Mouse (Mus musculus): ENCODE data around the gene Chaf1a.

The Chaf1a gene

DNA sequence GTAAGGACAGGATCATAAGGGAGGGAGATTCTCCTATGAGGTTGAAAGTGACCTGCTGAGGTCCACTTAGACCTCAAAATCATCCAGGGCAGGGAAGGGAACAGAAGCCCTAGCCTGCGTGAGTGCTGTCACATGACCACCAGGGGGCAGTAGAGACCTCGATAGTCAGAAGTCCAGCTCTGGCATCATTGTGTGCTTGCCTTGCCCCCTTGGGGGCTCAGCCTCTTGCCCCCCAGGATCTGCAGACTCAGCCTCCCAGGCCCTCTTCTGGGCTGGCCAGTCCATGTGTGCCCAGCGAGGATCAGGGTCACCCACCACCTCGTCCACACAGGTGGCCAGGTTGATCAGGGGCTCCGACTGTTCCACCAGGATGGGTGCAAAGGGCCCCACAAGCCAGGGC lies 71.6 kb downstream of the Chaf1a start:
- TF ChIP-seq GATA4 (IDR thresholded peaks at IDR 0.05; ENCODE audit: insufficient replicate concordance, low read length): no peak

DNA sequence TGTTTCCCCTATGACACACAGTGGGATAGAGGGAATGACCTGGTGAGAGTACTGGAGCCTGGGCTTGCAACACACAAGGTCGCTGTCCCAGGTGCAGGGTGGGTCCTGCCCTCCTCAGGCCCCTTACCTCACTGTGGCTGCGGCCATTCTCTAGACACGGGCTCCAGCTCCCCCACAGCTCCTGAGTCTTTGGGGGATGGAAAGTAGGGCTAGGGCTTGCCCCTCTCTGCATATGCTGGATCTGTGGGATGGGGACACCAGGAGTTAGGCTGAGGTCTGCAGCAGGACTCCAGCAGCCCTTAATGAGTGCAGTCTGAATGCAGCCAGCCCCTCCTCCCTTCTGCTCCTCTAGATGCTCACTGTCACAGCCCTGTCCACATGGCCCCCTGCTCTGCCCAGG lies 72.5 kb downstream of the Chaf1a start:
- TF ChIP-seq GATA4 (IDR thresholded peaks at IDR 0.05; ENCODE audit: insufficient replicate concordance, low read length): no peak

DNA sequence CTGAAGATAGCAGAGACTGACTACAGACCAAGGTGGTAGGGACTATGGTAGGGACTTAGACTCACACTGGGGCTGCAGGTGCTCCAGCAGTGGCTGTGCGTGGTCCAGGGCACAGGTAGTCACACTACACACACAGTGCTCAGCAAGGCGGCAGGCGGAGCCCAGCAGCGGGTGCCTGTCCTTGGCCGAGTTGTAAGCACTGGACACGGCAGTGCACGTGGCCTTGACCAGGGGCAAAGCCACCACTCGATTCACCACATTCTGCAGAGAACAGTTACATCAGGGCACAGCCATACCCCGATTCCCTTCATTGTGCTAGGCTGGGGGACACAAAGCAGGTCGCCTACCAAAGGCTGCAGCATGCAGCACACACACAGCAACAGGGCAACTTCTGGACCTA lies 76.0 kb downstream of the Chaf1a start:
- TF ChIP-seq GATA4 (IDR thresholded peaks at IDR 0.05; ENCODE audit: insufficient replicate concordance, low read length): no peak

DNA sequence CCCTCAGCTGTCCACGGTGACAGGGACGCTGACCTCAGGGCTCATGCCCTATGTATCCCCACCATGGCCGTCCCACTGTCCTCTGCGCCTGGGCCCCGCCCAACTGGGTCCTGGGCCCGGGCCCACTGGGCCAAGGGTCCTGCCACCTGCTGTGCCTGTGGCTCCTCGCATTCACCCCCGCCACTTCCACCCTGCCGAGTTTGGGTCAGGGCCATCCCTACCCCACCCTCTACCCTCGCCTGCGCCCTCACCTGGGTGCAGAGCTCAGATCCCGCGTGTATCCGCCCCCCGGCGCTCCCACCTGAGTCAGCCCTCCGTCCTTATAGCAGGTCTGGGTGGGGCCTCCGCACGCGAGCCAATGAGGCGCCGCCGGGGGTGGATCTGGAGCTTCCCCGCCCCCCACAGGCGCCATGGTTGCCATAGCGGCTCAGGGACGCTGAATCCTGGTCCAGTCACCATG lies 77.0 kb downstream of the Chaf1a start, which contains the start of gene Plin5:
Gene Plin5 (minus strand): TSS at position 346 of the 460 bp plus-strand sequence.
- TF ChIP-seq GATA4 (IDR thresholded peaks at IDR 0.05; ENCODE audit: insufficient replicate concordance, low read length): no peak

DNA sequence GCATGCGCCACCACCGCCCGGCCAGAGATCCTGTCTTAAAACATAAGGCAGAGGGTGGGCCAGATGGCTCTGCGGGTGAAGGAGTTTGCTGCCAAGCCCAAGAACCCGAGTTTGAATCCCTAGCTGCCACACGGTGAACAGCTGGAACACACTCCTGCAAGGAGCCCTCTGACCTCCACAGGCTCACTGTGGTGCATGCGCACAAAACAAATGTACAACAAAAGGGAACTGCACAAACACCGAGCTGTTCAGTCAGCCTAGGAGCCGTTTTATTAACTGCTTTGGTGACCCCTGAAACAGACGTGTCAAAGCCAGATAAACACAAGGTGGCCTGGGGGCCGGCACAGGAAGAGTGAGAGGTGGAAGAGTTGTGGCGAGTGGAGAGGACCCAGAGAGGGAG lies 79.2 kb downstream of the Chaf1a start:
- TF ChIP-seq GATA4 (IDR thresholded peaks at IDR 0.05; ENCODE audit: insufficient replicate concordance, low read length): no peak

DNA sequence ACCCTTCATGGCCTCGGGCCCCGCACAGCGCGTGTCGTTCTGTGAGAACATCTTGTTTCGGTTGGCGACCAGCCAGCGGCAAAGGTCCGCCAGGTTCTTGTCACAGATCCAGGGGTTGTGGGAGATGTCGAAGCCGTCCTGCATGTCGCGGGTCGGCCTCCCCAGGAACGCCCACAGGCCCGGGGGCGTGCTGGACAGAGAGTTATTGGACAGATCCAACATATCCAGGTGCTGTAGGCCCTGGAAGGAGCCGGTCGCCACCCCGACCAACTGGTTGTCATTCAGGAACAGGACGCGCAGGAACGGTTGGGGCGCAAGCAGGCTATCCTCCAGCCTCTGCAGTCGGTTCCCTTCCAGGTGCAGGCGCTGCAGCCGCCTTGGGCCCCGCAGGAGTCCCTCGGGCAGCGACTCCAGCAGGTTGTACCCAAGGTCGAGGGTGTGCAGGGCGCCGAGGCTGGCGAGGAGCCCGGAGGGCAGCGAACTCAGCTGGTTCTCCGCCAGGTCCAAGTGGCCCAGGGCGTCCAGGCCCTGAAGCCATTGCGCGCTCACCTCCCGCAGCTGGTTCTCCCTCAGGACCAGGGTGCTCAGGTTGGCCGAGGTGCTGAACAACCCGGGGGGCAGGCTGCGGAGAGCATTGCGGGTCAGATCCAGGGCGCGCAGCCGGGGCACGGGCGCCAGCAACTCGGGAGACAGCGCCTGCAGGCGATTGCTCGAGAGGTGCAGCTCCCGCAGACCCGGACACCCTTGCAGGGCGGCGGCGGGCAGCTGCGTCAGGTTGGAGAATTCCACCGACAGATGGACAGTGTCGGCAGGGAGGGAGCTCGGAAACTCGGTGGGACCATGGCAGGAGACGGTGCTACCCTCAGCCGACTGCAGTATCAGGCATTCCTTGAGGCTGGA lies 80.0 kb downstream of the Chaf1a start:
- TF ChIP-seq GATA4 (IDR thresholded peaks at IDR 0.05; ENCODE audit: insufficient replicate concordance, low read length): no peak

DNA sequence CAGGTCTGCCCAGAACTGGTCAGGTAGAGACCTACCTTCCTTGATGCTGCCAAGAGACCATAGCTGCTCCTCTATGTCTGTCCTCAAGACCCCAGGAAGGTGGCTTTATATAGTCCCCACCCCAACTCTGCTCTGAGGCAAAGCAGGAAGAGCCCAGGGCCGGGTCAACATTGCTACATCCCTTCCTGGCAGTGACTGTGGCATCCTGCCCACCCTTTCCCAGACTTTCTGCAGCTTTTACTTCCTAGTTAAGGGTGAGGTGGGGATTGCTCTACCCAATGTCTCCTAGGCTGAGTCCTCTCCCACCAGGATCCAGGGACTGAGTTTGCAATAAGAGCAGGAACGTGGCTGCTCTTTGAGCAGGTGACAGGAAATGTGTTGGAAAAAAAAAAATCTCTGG lies 81.6 kb downstream of the Chaf1a start, which contains the start of gene Lrg1:
Gene Lrg1 (minus strand): TSS at position 176 of the 400 bp plus-strand sequence.
- TF ChIP-seq GATA4 (IDR thresholded peaks at IDR 0.05; ENCODE audit: insufficient replicate concordance, low read length): no peak

Measured in liver, adult (tissue).